Mouse (Mus musculus): ENCODE measurements around the gene Gm49416. TPM values are rescaled to one million over a fixed set of nuclear protein-coding genes. Genes with fewer than 3 reads are reported as not detected.

Gene Gm49416
- polyA plus RNA-seq, 1 experiment from 2014 or later = not detected

GRCm38 (mm10) chr19:8897865-8898495 is 9.3 kb downstream of the Gm49416 start, which contains the start of gene Ganab:
Gene Ganab, plus strand, starts transcription at chr19:8898071.
- H3K4me2 ChIP-seq (replicated peaks) = peak within 1 kb of the TSS; percentile 61
- H3K4me3 ChIP-seq (replicated peaks) = peak within 1 kb of the TSS; percentile 81
- peak within 1 kb of the TSS; percentile 92 for H3K27ac ChIP-seq (replicated peaks)
- peaks cover 37% of the 10 kb centered on the region for H3K36me3 ChIP-seq
- WGBS = under 1% methylated on average over 53 of the region's 53 CpGs
- no peaks in the 10 kb centered on the region for H3K27me3 ChIP-seq
- no peaks in the 10 kb centered on the region for H3K9me3 ChIP-seq (replicated peaks)
- peak within 1 kb of the TSS; percentile 92 for H3K9ac ChIP-seq
- peak; percentile 98 for ATAC-seq (ENCODE audit: insufficient number of reproducible peaks, low FRiP score, low TSS enrichment, low read depth)
- H3K4me1 ChIP-seq = peaks cover 38% of the 10 kb centered on the region

GRCm38 (mm10) chr19:8898576-8898975 is 9.8 kb downstream of the Gm49416 start:
- Histone ChIP-seq H3K36me3 (peaks cover 42% of the 10 kb centered on the region), H3K4me3 (replicated peaks) (peak overlapping the region; percentile 81), H3K4me1 (peaks cover 36% of the 10 kb centered on the region), H3K9ac (peak overlapping the region; percentile 92), H3K9me3 (replicated peaks) (no peaks in the 10 kb centered on the region), H3K27me3 (no peaks in the 10 kb centered on the region), H3K4me2 (replicated peaks) (peak overlapping the region; percentile 61), H3K27ac (replicated peaks) (peak overlapping the region; percentile 92)
- no peak for ATAC-seq (ENCODE audit: insufficient number of reproducible peaks, low FRiP score, low TSS enrichment, low read depth)
- WGBS = 3% methylated on average over 13 of the region's 13 CpGs

DNA sequence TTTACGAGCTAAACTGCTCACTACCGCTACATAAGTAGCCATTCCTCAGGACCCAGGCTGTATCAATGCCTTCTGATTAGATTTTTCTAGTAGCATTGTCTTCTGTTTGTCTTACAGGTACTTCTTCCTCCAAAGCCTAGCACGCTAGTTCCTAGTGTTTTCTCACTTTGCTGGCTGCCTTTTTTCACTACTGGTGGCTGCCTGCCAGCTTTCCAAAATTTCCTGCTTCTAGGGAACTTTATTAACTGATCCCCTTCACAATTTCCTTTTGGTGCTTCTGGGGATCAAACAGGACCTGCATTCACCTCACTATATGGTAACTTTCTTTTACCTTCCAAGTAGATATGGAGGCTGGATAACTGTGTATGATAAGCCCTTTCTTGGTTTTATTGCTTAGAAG is 10.4 kb downstream of the Gm49416 start:
- Histone ChIP-seq H3K4me2 (replicated peaks) (peak overlapping the region; percentile 61), H3K4me1 (peaks cover 31% of the 10 kb centered on the region), H3K36me3 (peaks cover 46% of the 10 kb centered on the region), H3K9me3 (replicated peaks) (no peaks in the 10 kb centered on the region), H3K27ac (replicated peaks) (no peak overlapping the region), H3K27me3 (no peaks in the 10 kb centered on the region), H3K4me3 (replicated peaks) (peak overlapping the region; percentile 81), H3K9ac (peak overlapping the region; percentile 92)
- no peak for ATAC-seq (ENCODE audit: insufficient number of reproducible peaks, low FRiP score, low TSS enrichment, low read depth)
- WGBS = 50% methylated on average over 3 of the region's 3 CpGs

DNA sequence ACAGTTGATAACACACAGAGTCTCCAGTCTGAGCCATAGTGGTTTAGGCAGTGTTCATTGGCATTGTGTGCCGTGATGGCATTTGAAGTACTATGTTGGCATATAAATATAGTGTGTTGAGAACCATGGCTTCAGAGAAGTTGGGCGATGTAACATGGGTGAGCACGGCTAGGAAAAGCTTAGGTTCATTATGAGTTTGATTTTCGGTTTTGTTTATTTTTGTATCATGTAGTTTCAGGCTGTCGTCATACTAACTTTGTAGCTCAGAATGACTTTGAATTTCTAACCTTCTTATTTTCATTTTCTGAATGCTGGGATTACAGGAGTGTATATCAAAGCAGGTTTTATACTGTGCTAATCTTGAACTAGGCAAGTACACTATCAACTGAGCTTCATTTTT is 14.7 kb downstream of the Gm49416 start:
- Histone ChIP-seq H3K4me1 (peaks cover 10% of the 10 kb centered on the region), H3K4me3 (replicated peaks) (no peak overlapping the region), H3K9me3 (replicated peaks) (no peaks in the 10 kb centered on the region), H3K27ac (replicated peaks) (no peak overlapping the region), H3K36me3 (peaks cover 63% of the 10 kb centered on the region), H3K4me2 (replicated peaks) (no peak overlapping the region), H3K27me3 (no peaks in the 10 kb centered on the region), H3K9ac (no peak overlapping the region)
- 90% methylated on average over 5 of the region's 5 CpGs for WGBS
- no peak for ATAC-seq (ENCODE audit: insufficient number of reproducible peaks, low FRiP score, low TSS enrichment, low read depth)

DNA sequence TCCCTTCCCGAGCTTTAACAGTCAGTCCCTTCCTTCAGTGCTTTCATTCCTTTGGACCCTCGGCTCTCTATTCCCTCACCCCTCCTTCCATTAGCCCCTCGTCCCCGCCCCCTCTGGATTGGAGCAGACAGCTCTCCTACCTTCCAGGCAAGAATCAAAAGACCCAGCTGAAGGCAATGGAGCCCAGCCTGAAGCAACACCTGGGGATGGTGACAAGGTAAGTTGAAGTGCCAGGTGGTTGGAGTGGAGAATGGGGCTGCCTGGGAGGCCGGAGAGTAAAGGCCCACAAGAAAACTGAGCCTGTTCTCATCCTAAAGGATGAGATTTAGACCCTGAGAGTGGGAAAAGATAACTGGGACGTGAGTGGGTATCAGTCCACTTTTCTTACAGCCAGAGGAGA is 19.8 kb downstream of the Gm49416 start:
- Histone ChIP-seq H3K27me3 (no peaks in the 10 kb centered on the region), H3K36me3 (peaks cover 94% of the 10 kb centered on the region)
- 89% methylated on average over 6 of the region's 6 CpGs for WGBS

DNA sequence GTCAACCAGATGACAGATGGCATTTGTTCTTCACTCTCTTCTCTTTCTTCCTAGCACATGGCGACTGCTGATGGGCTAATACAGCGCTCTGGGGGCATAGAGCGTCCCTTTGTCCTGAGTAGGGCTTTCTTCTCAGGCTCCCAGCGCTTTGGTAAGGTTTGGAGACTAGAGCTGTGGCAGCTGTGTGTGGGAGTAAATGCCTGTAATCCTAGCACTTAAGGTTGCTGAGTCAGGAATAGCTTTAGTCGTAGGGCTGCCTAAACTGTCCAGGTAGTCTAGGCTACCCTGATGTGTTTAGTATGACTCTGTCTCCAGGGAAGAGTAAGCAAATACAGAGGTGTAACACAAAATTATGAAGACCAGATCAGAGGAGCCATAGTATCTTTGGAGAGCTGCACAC is 23.1 kb downstream of the Gm49416 start:
- no peaks in the 10 kb centered on the region for H3K27me3 ChIP-seq
- H3K4me1 ChIP-seq = no peaks in the 10 kb centered on the region
- no peaks in the 10 kb centered on the region for H3K9me3 ChIP-seq (replicated peaks)
- ATAC-seq (ENCODE audit: insufficient number of reproducible peaks, low FRiP score, low TSS enrichment, low read depth) = no peak
- no peak overlapping the region for H3K4me3 ChIP-seq (replicated peaks)
- H3K27ac ChIP-seq (replicated peaks) = no peak overlapping the region
- H3K36me3 ChIP-seq = peaks cover 100% of the 10 kb centered on the region
- no peak overlapping the region for H3K9ac ChIP-seq
- 93% methylated on average over 5 of the region's 5 CpGs for WGBS
- no peak overlapping the region for H3K4me2 ChIP-seq (replicated peaks)

More for the DNA sequence above, 19.8 kb downstream of the Gm49416 start:
- Histone ChIP-seq H3K4me1 (no peaks in the 10 kb centered on the region), H3K4me2 (replicated peaks) (no peak overlapping the region), H3K4me3 (replicated peaks) (no peak overlapping the region), H3K27ac (replicated peaks) (no peak overlapping the region), H3K9ac (no peak overlapping the region), H3K9me3 (replicated peaks) (no peaks in the 10 kb centered on the region)
- ATAC-seq (ENCODE audit: insufficient number of reproducible peaks, low FRiP score, low TSS enrichment, low read depth) = no peak

GRCm38 (mm10) chr19:8914212-8914611 is 25.5 kb downstream of the Gm49416 start:
- H3K36me3 ChIP-seq = peaks cover 80% of the 10 kb centered on the region
- ATAC-seq (ENCODE audit: insufficient number of reproducible peaks, low FRiP score, low TSS enrichment, low read depth) = no peak

DNA sequence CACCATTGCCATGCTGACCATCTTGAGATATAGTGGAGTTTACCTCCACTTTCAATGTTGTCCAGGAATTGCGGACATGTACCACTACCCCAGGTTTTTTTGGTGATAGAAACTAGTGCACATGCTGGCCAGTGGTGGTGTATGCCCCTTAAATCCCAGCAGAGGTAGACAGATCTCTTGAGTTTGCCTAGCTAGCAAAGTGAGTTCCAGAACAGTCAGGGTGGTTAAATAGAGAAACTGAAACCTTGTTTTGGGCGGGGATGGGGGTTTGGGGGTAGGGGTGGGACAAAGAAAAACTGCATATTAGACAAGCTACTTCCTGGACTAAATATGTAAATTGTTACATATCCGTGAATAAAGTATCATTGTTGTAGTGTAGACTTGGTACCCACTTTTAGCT is 30.3 kb downstream of the Gm49416 start:
- Histone ChIP-seq H3K27ac (replicated peaks) (no peak overlapping the region), H3K4me1 (peaks cover 20% of the 10 kb centered on the region), H3K36me3 (peaks cover 34% of the 10 kb centered on the region), H3K4me2 (replicated peaks) (no peak overlapping the region), H3K4me3 (replicated peaks) (no peak overlapping the region), H3K27me3 (no peaks in the 10 kb centered on the region), H3K9ac (no peak overlapping the region), H3K9me3 (replicated peaks) (no peaks in the 10 kb centered on the region)
- WGBS = 89% methylated on average over 3 of the region's 3 CpGs
- ATAC-seq (ENCODE audit: insufficient number of reproducible peaks, low FRiP score, low TSS enrichment, low read depth) = no peak

More at GRCm38 (mm10) chr19:8914212-8914611, 25.5 kb downstream of the Gm49416 start:
- WGBS = 92% methylated on average over 3 of the region's 3 CpGs
- Histone ChIP-seq H3K9me3 (replicated peaks) (no peaks in the 10 kb centered on the region), H3K4me2 (replicated peaks) (no peak overlapping the region), H3K9ac (no peak overlapping the region), H3K4me3 (replicated peaks) (no peak overlapping the region), H3K27ac (replicated peaks) (no peak overlapping the region), H3K4me1 (no peaks in the 10 kb centered on the region), H3K27me3 (no peaks in the 10 kb centered on the region)

DNA sequence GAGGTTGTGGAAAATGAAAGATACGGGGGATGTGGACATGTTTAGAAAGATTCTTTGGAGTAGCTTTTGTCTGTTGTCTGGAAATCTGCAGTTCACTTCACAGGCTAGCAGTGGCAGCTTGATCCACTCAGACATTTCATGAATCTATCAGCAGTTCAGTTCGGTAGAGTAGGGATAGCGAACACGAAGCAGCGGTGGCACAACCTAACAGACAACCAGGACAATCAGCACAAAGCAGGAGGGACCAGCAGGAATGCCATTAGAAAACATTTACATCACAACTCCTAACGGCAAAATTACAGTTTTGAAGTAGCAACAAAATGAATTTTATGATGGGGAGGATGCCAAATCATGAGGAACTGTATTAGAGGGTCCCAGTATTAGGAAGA is 31.0 kb downstream of the Gm49416 start:
- Histone ChIP-seq H3K9ac (peak overlapping the region; percentile 76), H3K27ac (replicated peaks) (peak overlapping the region; percentile 94), H3K4me2 (replicated peaks) (peak overlapping the region; percentile 75), H3K36me3 (peaks cover 28% of the 10 kb centered on the region), H3K27me3 (no peaks in the 10 kb centered on the region), H3K4me1 (peaks cover 20% of the 10 kb centered on the region), H3K4me3 (replicated peaks) (peak overlapping the region; percentile 82), H3K9me3 (replicated peaks) (no peaks in the 10 kb centered on the region)
- WGBS = 66% methylated on average over 6 of the region's 6 CpGs
- no peak for ATAC-seq (ENCODE audit: insufficient number of reproducible peaks, low FRiP score, low TSS enrichment, low read depth)

DNA sequence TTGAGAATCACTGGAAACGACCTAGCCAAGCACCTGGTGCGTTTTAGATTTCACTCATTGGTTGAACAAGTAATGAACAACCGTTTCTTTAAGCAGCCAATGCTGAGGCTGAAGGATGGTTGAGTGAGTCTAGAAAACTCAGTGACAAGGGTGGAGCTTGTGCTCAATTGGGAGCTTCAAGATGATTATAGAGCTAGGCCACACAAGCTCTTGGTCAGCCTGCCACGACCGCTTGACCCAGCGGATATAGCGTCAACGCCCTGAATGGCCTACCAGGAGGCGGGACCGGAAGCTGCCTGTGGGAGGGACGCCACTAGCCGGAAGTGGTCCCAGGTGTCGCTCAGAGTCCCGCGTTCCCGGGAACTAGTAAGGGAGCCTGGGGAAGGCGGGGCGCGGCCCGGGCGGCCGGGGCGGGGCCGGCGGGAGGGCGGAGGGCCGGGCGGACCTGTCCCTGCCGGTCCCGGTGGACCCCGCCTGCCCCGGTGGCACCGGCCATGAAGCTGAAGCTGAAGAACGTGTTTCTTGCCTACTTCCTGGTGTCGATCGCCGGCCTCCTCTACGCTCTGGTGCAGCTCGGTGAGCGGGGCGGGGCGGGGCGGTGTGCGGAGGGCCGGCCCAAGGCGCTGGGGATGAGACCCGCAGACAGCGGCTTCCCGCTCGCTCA is 31.5 kb downstream of the Gm49416 start, which contains the start of gene B3gat3:
Gene B3gat3 (plus strand): TSS at position 302 of the 664 bp plus-strand sequence.
- peak within 1 kb of the TSS; percentile 76 for H3K9ac ChIP-seq
- no peaks in the 10 kb centered on the region for H3K9me3 ChIP-seq (replicated peaks)
- H3K36me3 ChIP-seq = peaks cover 22% of the 10 kb centered on the region
- H3K4me2 ChIP-seq (replicated peaks) = peak within 1 kb of the TSS; percentile 75
- H3K4me3 ChIP-seq (replicated peaks) = peak within 1 kb of the TSS; percentile 82
- peak; percentile 97 for ATAC-seq (ENCODE audit: insufficient number of reproducible peaks, low FRiP score, low TSS enrichment, low read depth)
- no peaks in the 10 kb centered on the region for H3K27me3 ChIP-seq
- peaks cover 20% of the 10 kb centered on the region for H3K4me1 ChIP-seq
- WGBS = 1% methylated on average over 49 of the region's 50 CpGs
- H3K27ac ChIP-seq (replicated peaks) = peak within 1 kb of the TSS; percentile 94

DNA sequence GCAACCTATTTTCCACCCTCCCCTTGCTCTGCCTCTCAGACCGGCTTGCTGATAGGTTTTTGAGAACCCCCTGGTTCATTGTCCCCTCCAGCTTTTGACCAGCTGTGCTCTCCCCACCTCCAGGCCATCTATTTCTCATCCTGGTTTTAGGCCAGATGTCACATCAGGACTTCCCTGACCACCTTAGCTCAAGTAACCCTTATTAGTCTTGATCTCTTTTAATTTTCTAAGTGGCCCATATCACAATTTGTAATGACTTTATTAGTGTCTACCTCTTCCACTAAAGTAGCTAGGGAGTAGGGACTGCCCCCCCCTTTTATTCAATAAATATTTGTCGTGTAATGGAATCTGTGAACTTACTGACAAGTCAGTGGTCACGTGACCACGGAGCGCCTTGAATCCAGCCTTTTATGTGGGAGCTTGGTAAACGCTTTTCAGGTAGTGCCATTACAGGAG is 32.1 kb downstream of the Gm49416 start:
- H3K9me3 ChIP-seq (replicated peaks) = no peaks in the 10 kb centered on the region
- peaks cover 22% of the 10 kb centered on the region for H3K36me3 ChIP-seq
- under 1% methylated on average over 6 of the region's 6 CpGs for WGBS
- H3K27me3 ChIP-seq = no peaks in the 10 kb centered on the region
- H3K9ac ChIP-seq = peak overlapping the region; percentile 76
- H3K27ac ChIP-seq (replicated peaks) = peak overlapping the region; percentile 94
- H3K4me2 ChIP-seq (replicated peaks) = peak overlapping the region; percentile 75
- H3K4me1 ChIP-seq = peaks cover 20% of the 10 kb centered on the region
- H3K4me3 ChIP-seq (replicated peaks) = peak overlapping the region; percentile 82
- no peak for ATAC-seq (ENCODE audit: insufficient number of reproducible peaks, low FRiP score, low TSS enrichment, low read depth)
